Mouse (Mus musculus) gastrocnemius, postnatal 10 days (tissue): Measurements from ENCODE around the gene Bcor. TPM values are rescaled to one million over a fixed set of nuclear protein-coding genes. Genes with fewer than 3 reads are reported as not detected.
A peak's percentile ranks its signal among the peaks of the same experiment; 100 is the strongest.

Experiments used
- DNase-seq: peaks from one replicate; pipeline ENCODE4 v3.0.0; 2021; ENCODE audit warnings: mixed read lengths
- total RNA-seq, 2 experiments: library from RNA; stranded (reverse); gene quantifications; 2 replicates each; pipeline ENCODE4 v1.2.3; 2021

The Bcor gene
- total RNA-seq, 2 experiments from 2014 or later: 20.6 to 28.0 TPM

DNA sequence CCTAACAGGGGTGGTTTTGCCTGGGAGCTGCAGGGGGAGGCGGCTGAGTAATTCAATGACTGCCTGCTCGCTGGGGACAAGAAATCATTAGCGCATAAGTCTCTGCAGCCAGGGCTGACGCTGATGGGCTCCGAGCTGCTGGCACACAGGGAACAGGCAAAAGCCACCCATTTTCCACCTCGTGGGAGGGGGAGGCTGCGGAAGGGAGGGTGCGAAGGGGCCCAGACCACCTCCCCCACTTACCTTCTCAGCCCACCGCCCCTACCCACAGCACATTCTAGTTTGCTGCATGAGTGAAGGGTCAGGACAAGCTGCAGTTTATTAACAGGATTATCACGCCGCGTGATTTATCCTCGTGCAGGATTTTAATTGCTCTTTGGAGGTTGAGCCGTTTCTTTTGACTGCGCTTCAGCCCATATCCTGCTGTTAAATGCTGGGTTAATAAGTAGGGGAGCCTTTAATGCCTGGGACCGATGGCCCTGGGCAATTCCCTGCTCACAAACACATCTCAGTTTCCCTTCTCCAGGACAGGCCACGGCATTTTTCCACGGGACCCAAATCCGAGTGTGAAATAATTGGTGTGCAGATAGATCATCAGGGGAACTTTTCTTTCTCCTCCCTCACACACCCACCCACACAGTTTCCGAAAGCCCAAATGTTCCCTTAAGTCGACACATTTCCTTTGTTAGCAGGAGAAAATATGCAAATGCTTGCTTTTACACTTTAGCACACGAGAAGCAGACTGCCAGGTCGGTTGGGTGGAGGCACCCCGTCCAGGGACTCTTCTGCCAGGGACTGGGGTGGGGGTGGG is 97.8 kb downstream of the Bcor start:
- no peak for DNase-seq

- DNase-seq: no peak
Observed at GRCm38 (mm10) chrX:12060848-12061247, 99.3 kb downstream of the Bcor start.

- no peak for DNase-seq
Observed at GRCm38 (mm10) chrX:12057210-12057609, 102.9 kb downstream of the Bcor start.

- DNase-seq: no peak
Observed at GRCm38 (mm10) chrX:12053315-12053914, 106.7 kb downstream of the Bcor start.

DNA sequence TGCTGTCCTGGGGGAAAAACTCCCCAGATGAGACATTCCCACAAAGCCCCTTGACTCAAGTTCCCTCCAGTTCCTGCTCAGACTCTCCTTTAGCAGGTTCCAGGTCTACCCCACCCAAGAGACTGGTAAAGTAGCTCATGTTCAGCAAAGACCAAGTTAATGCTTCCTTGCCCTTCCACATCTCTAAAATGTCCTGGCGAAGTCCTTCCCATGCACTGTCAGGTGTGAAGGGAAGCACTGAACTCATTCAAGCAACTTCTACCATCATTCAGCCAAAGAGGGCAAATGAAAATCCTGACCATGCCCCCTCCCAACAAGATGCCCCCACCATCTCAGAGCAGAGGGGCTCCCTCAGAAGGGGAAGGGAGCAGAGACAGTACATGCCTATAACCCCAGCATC is 107.5 kb downstream of the Bcor start:
- DNase-seq: no peak

DNA sequence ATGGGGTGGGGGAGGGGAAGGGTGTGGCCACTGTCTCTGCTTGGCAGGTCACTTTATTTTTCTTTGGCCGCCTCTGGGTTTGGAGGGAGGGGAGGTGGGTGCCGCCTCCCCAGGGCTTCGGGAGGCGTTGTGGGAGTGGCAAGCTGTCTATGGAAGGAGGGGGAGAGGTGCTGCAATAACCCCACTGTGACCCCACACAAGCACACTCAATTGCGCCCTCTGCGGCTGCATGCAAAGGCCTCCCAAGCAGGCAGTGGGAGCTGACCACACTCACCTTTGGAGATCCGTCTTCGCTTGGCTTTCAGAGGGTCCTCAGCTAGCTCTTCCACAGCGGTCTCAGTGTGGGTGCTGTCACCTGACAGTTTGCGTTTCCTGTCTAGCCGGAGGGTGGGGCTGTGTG is 111.4 kb downstream of the Bcor start:
- DNase-seq: no peak

DNA sequence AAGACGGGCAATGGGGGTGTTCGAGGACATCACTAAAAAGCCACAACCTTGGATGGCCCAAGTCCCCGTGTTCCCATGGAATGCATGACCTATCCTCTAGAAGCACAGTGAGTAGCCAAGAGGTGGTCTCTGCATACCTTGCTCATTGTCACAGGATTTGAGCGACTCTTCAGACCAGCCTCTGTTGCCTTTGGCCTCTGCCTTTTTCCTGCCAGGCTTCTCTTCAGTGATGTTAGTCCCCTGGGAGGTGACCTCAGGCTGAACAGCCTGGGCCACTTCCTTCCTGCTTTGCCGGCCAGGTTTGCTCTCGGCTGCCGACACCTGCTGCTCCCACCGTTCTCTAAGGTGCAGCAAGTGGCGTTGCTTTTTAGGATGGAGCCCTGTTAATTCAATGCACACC is 112.0 kb downstream of the Bcor start:
- no peak for DNase-seq

- DNase-seq: no peak
Observed at GRCm38 (mm10) chrX:12047223-12047911, 112.8 kb downstream of the Bcor start.

- no peak for DNase-seq
Observed at GRCm38 (mm10) chrX:12046676-12047075, 113.5 kb downstream of the Bcor start.

- no peak for DNase-seq
Observed at GRCm38 (mm10) chrX:12043352-12043751, 116.8 kb downstream of the Bcor start.

- no peak for DNase-seq
Observed at GRCm38 (mm10) chrX:12041453-12041852, 118.7 kb downstream of the Bcor start.

- no peak for DNase-seq
Observed at GRCm38 (mm10) chrX:12014726-12015464, 145.3 kb downstream of the Bcor start.

GRCm38 (mm10) chrX:12010660-12011059 is 149.5 kb downstream of the Bcor start:
- DNase-seq: no peak

- no peak for DNase-seq
Observed at GRCm38 (mm10) chrX:12009046-12009445, 151.1 kb downstream of the Bcor start.

- no peak for DNase-seq
Observed at GRCm38 (mm10) chrX:12007832-12008540, 152.2 kb downstream of the Bcor start.

GRCm38 (mm10) chrX:12006882-12007753 is 153.0 kb downstream of the Bcor start:
- peak; percentile 50 for DNase-seq

DNA sequence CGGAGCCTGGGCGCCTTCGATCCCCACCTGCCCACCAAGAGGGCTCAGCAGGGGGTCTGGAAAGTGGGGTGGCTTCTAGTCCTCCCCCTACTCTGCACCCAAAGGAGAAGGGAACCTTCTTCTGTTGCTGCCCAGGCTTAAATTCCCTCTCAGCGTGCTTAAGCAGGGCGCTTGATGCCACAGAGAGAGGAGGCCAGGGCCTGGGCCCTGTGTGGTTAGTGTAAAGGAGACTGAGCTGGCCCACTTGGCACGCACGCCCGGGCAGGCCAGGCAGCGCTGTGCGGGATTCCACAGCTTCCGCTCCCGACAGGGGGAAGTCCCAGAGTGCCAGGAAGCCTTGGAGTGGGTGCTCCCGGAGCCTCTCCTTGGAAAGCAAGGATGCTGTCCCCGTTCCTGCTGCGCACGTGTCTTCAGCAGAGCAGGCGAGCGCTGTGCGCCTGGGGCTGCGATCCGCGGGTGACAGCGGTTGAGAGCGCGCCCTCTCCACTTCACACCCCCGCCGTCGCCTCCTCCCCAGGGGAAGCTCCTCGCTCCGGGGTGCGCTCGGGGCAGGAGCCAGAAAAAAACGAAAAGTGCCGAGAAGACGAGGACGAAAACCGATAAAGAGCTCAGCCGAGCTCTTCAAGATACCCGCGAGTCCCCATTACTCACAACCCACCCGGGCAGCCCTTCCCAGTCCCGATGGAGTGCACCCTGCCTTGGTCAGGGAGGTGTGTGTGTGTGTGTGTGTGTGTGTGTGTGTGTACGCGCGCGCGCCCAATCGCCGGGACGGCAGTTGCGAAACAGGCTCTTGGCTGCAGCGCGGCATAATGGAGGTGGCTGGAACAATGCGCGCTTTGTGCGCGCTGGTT is 153.9 kb downstream of the Bcor start:
- peak; percentile 63 for DNase-seq

DNA sequence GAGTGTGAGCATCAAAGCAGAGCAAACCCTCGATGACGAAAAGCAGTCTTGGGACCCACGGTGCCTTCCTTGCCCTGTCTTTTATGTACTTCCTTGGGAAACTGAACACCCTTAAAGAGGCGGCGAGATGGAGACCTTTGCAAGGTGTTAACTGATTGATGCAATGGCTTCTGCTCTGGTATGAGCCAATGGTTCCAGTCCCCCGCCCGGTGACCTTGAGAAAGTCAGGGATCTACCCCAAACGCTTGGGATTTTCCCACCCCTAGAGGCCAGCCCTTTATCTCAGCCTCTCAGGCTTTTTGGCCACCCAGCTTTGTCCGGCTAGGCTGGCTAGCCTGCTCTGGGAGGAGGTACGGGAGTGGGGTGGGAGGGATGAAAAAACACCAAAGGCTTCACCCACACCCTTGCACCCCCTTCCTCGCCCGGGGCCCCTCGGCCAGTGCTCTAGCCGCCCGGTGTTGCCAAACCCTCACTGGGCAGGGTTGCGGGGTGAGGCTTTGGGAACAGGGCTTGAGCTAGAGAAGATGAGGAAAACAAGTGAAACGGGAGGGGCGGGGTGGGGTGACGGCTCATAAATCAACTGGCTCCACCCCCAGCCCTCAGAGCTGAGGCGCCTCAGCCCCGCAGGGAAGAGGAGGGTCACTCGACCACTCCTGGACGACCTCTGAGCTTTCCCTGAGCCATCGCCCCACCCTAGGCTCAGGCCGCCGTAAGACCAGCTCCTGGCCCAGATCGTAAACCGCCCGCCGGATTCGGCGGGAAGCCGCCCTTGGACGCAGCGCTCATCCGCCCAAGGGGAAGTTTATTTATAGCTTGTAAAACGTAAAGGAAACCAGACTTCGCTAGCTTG is 154.7 kb downstream of the Bcor start:
- DNase-seq: peak; percentile 27

DNA sequence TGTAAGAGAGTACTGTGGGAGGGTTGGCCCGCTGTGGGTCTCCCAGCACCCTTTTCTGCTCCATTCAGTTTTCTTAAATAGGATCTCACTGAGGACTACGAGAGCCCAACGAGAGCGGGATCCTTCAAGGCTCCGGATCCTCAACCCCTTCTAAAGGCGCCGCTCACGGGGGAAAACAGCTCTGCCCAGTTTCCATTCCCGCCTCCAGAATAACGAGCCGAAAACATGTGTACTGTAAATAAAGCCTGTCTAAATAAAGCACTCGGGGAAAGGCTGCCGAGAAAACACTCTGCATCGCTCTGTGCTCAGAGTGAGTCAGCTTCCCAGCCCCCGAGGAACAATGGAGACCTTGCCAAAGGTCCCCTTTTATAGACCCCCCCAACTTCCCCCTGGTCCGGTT is 155.7 kb downstream of the Bcor start:
- no peak for DNase-seq
